Mouse (Mus musculus) CH12F3 (cell line): ENCODE measurements around the gene Dnah6.

ENCODE experiments used
- in situ Hi-C: fragments of 300-500 bp; cut with MboI; formaldehyde crosslinking; loops from 2 replicates; pipeline ENCODE4 v1.14.3; 2020; ENCODE audit warnings: low sequenced_read_pairs

Gene Dnah6

GRCm38 (mm10) chr6:73045944-73046343 is 175.5 kb downstream of the Dnah6 start:
- in situ Hi-C loops: no loop called here

DNA sequence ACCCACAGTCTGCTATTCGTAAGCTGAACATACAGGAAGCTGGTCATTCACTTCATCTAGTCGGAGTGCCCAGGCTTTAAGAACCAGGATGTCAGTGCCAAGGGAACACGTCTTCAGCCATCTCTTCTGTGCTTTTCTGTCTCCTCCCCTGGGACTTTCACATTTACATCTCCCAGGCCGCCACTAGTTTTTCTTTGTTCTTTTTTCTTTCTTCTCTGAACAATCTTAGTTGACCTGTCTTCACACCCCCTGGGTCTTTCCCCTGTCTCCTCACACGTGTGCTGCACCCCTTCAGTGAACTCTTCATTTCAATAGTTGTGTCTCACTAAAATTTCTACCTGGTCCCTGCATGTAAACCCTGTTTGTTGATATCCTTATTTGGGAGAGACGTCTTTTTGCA is 179.2 kb downstream of the Dnah6 start:
- in situ Hi-C loops: no loop called here

- in situ Hi-C loops: no loop called here
These were observed 183.2 kb downstream of the Dnah6 start for GRCm38 (mm10) chr6:73038291-73038690.

- in situ Hi-C loops: loop anchor here (10.0 kb wide), 1 partner anchor 196 kb away; the partner anchor contains the start of gene Dnah6
These were observed 192.6 kb downstream of the Dnah6 start for GRCm38 (mm10) chr6:73028853-73029252.

GRCm38 (mm10) chr6:73027881-73028280 is 193.6 kb downstream of the Dnah6 start:
- in situ Hi-C loops: loop anchor here (10.0 kb wide), 1 partner anchor 197 kb away; the partner anchor contains the start of gene Dnah6

DNA sequence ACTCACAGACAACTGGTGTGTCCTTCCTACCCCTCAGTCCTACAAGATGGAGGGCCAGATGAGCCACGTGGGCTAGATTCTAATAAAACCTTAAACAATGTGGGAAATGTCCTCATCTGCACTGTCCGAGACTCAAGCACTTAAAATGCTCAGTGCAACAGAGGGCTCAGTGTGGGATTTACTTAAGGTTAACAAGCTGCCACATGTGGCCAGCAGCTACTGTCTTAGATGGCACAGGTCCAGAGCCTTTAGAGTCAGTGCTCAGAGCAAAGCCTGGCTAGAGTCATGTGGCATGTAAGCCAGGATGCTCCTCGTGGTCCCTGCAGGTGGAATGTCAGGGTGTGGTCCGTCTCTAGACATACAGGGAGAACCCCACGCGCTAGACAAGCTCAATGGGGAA is 194.6 kb downstream of the Dnah6 start:
- in situ Hi-C loops: loop anchor here (10.0 kb wide), 1 partner anchor 198 kb away; the partner anchor contains the start of gene Dnah6

DNA sequence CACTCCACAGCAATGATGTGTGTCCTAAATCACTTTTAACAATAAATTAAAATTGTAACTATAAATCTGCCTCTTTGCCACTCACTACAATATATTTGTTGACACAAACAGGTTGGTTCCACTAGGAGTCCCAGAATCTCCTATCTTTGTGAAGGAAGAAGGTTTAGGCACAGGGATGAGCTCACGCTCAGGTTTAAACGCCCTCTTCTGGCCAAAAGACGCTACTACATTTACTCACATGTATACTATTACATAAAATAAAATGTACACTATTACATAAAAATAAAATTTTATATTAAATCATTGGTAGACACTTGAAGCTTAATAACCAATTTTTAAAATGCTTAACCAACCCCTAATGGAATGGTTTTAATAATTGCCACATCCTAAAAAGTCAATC is 201.4 kb downstream of the Dnah6 start:
- in situ Hi-C loops: loop anchor here (10.0 kb wide), 1 partner anchor 205 kb away; the partner anchor contains the start of gene Dnah6

DNA sequence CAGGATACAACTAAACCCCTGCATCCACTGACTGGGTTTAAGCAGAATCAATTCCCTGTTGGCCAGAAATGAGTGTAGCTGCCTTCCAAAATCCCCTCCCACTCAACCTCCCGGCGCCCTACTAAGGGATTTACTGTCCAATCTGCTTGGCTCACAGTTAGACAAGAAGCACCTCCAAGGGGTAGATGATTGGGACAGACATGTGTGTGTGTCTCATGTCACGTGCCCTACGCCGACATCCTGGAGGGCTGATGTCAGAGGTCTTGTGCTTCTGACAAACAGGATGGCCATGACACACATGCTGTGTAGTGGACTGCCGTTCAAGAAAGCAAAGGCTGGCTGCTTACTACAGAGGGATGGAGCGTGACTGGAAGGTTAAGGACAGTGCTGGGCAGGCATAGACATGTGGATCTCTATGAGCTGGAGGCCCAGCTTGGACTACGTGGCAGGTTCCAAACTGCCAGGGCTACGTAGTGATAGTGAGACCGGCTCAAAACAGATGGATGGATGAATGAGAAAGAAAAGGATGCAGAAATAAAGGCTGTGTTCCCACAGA is 202.6 kb downstream of the Dnah6 start:
- in situ Hi-C loops: loop anchor here (10.0 kb wide), 1 partner anchor 74 kb away; no protein-coding TSS in a partner anchor

DNA sequence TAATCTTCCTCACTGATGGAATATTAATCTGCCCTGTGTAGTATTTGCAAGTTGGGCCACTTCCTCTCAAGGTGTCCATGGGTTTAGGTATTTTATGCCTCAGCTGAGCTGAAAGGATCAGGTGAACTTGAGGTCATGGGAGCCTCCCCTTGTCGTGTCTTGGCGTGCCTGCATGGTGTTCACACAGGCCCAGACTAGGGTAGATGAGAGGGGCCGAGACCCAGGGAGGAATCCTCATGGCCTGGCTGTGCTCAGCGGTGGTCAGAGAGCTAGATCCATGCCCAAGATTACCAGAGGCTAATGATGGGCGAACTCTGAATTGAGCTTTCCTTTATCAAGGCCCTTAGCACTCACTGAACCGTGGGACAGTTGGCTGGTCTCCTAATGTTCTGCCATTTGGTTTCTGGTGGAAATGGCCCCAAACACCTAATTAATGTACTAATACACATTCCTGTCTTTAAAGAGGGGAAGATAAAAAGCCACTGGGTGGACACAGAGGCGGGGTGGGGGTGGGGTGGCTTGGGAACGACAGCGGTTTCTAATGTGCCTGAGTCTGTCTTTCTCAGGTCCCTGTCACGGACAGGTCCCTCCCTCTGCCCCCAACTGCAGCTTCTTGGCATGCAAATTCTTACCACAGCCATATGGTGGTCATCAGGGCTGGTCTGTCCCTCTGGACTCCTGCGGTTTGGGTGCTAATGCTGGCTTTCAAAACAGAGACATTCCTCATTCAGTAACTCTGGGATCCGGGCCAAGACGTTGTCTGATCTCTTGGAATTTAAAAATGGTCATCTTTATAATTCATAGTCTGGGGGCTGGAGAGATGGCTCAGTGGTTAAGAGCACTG is 206.9 kb downstream of the Dnah6 start:
- in situ Hi-C loops: loop anchor here (10.0 kb wide), 1 partner anchor 70 kb away; no protein-coding TSS in a partner anchor

- in situ Hi-C loops: loop anchor here (10.0 kb wide), 1 partner anchor 68 kb away; no protein-coding TSS in a partner anchor
These were observed 208.5 kb downstream of the Dnah6 start for GRCm38 (mm10) chr6:73012931-73013330.

DNA sequence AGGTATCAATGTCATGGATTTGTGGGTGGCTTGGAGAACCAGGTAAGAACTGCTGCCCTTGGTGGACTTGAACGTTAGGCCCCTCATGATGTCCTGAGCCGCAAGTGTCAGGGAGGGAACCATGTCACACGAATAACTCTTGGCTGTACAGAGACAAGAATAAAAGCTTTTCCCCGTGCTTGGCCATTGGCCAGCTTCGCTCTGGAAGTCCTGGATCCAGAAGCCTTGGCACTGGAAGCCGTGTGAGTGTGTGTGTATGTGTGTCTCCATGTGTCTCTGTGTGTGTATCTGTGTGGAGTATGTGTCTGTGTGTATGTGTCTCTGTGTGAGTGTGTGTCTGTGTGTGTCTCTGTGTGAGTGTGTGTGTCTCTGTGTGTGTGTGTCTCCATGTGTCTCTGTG is 209.6 kb downstream of the Dnah6 start:
- in situ Hi-C loops: loop anchor here (10.0 kb wide), 1 partner anchor 67 kb away; no protein-coding TSS in a partner anchor

- in situ Hi-C loops: loop anchor here (10.0 kb wide), 1 partner anchor 65 kb away; no protein-coding TSS in a partner anchor
These were observed 211.4 kb downstream of the Dnah6 start for GRCm38 (mm10) chr6:73010073-73010472.

DNA sequence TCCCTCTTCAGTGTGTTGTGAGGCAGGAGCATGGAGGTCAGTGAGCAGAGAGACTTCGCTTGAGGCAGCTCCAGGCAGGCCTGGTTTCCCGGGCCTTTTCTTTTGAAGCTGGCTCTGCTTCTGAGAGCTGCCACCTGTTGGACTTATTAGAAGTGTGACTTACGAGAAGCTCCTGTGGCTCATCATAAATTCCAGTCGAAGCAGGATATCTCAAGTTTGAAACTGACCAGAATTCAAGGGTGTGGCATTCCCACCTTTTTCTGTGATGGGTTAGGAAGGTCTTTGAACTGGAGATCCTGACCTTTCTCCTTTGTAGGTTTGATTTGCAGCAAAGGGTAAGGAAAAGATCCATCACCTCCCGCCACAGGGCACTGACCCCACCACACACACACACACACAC is 217.8 kb downstream of the Dnah6 start:
- in situ Hi-C loops: no loop called here

GRCm38 (mm10) chr6:73002391-73002790 is 219.1 kb downstream of the Dnah6 start:
- in situ Hi-C loops: no loop called here

GRCm38 (mm10) chr6:72998809-72999208 is 222.6 kb downstream of the Dnah6 start:
- in situ Hi-C loops: no loop called here

- in situ Hi-C loops: no loop called here
These were observed 227.8 kb downstream of the Dnah6 start for GRCm38 (mm10) chr6:72993688-72994082.

DNA sequence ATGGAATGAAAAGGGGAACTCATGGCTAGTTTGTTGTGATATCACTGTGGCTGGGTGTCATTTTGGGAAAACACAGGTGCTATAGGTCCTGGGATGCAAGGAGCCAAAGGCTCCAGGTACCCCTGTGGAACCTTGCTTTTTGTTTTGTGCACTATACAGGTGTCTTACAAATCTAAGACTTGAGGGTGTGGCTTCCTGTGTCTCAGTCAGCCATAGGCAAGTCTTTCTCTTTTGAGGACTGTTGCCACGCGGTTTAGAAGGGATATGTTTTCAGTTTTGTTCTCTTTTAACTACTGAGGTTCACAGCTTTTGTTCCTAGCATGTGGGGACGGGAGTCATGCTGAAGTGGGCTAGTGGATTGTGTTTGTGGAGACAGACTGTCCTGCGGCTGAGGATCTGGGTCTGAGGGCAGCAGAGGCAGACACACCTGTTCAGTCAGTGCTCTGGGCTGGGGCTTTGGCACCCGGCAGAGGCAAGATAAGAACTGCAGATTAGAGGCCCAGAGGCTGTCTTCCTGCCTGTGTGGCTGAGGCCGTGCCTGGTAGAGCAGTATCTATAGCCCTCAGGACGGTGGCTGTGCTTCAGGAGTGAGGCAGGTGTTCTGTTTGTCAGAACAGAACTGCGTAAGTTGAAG is 228.3 kb downstream of the Dnah6 start:
- in situ Hi-C loops: no loop called here

DNA sequence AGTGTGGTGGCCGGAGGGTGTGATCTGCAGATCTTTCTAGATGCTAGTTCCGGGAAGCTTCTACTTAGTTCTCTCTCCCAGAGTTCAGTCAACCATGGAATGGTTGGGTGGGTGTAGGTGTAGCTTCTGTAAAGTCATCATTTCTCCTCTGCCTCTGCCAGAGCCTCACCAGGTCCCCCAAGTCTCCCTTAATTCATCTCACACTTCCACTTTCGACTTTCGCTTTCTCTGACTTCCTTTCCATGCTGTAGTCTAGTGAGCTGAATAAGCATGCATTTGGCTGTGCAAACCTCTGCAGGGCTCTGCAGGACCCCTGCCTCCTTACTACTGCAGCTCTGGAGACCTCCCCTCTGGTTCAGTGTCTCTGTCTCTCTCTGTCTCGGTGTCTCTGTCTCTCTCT is 231.2 kb downstream of the Dnah6 start:
- in situ Hi-C loops: no loop called here

DNA sequence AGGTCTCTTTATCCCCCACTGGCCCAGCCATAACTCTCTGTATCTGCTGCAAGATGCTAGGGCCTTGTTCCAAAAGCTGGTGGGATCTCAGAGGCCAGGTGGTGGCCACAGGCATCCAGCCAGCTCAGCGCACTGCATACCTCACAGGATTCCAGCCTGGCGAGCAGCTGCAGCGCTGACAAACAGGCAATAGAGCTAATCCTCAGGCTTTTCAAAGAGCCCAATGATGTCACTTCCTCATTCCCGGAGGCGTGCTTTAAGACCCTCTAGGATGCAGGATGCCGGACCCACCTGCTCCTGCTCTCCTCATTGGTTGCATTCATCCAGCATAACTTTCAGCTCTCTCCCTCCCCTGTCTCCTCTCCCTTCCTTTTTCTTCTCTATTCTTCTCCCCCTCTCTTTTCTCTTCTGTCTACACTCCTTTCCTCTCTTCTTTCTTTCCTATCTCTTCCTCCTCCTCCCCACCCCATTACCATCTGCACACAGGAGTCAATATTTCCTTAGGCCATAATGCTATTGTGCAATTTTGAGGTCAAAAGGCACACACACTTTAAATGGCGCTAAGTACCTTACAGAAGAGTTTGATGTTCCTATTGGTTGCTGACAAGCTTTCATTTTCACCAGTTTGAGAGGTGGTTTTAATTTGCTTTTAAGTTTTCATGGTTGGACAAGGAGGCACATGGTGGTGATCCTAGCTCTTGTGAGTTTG is 232.3 kb downstream of the Dnah6 start:
- in situ Hi-C loops: no loop called here

DNA sequence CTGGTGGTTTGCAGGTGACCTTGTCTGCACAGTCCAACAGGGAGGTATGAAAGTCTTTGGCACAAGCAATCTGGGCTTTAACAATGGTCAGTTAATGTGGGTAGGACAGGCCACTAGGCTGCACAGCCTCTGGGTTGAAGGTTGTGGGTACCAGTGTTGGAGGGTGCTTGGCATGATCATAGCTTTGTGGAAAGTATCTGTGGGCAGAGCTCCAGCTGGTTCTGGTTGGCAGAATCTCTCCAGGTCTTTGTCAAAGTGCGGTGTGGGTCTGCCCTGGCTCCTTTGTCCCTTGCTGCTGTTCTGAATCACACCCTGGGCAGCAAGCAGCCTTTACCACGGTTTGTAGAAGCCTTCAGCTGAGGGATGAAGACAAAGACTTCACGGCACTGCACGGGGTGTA is 238.9 kb downstream of the Dnah6 start:
- in situ Hi-C loops: no loop called here

GRCm38 (mm10) chr6:72981851-72982250 is 239.6 kb downstream of the Dnah6 start:
- in situ Hi-C loops: no loop called here
